ENCODE assay signal across 24 mouse cellular contexts in the genomic region with DNA sequence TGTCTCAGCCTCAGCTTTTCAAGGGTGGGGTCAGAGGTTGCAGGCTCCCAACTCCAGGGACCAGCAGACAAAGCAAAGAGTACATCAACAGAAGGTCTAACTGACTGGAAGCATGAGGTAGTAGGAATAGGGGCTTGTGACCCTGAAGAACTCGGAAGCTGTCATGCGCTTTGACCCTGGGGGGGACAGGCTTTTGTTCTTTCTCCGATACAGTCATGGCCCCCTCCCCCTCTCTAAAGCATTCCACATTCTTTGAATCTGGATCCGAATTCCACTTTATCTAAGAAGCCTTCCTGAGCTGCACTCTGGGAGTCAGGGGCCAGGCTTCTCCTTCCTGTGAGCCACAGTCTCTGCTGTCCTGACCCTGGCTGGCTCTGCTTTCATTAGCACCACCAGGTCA. TPM values are rescaled to one million over a fixed set of nuclear protein-coding genes. Genes with fewer than 3 reads are reported as not detected.
DNase-seq lines count a peak whose midpoint lies in the region; ATAC-seq and TF ChIP-seq lines count a peak whose summit lies in the region.
"Had no signal": no experiment of that assay in that cellular context is flagged by ENCODE, and none has a peak within 500 bp of the region (broad histone marks: within the 10 kb centered on the region; RNA-seq: fewer than 3 reads in every experiment).

No protein-coding gene starts in this region.

- H3K36me3 ChIP-seq in heart, embryonic 11.5 days (ENCODE audit: control insufficient read depth, insufficient read depth, low read length), result no peaks in the 10 kb centered on the region
- H3K36me3 ChIP-seq in heart, embryonic 16.5 days (ENCODE audit: control insufficient read depth, insufficient read depth), result no peaks in the 10 kb centered on the region
- H3K36me3 ChIP-seq in heart, adult 2 months (ENCODE audit: control insufficient read depth, insufficient read depth, low read length), result no peaks in the 10 kb centered on the region
- no peaks in the 10 kb centered on the region for H3K36me3 ChIP-seq in liver, embryonic 16.5 days (ENCODE audit: control insufficient read depth, insufficient read depth)
- no peaks in the 10 kb centered on the region for H3K36me3 ChIP-seq in liver, embryonic 12.5 days
- no peaks in the 10 kb centered on the region for H3K36me3 ChIP-seq in liver, postnatal 0 days (replicated peaks; ENCODE audit: insufficient read depth, low read length)
- H3K36me3 ChIP-seq: embryonic facial prominence, embryonic 12.5 days; forebrain, embryonic 15.5 days; hindbrain, embryonic 15.5 days had no signal

- no peaks in the 10 kb centered on the region for H3K79me2 ChIP-seq in heart, adult 2 months (replicated peaks; ENCODE audit: control insufficient read depth, insufficient read depth, low read length)

- no peak for TF ChIP-seq EP300 in heart, adult 2 months (IDR thresholded peaks at IDR 0.05; ENCODE audit: insufficient read depth, low read depth, low read length)
- TF ChIP-seq EP300 in liver, postnatal 0 days (IDR thresholded peaks at IDR 0.05; ENCODE audit: low read depth), result no peak

- no peak for TF ChIP-seq CTCF in heart, adult 2 months (IDR thresholded peaks at IDR 0.05)
- no peak for TF ChIP-seq CTCF in liver, postnatal 0 days (IDR thresholded peaks at IDR 0.05; ENCODE audit: low read depth)

- DNase-seq in heart, adult 18-20 months, result no peak
- no peak for DNase-seq in heart, adult 2 months
- DNase-seq in liver, postnatal 0 days, result no peak
- no peak for DNase-seq in adrenal gland, postnatal 36 days
- DNase-seq: adrenal gland, postnatal 10 days; cerebellum, adult 11-12 months; cerebellum, adult 9-10 months; cerebellum, postnatal 25 days; gastrocnemius, postnatal 10 days; heart, postnatal 36 days; kidney, adult 8-10 months had no signal

- ATAC-seq in heart, embryonic 11.5 days (replicated peaks; ENCODE audit: insufficient number of reproducible peaks, low FRiP score, low TSS enrichment), result peak; percentile 31; the same call in 1 of the 2 replicates
- 0 out of 2 replicates have a peak, but pooled peaks have one; percentile 49 for ATAC-seq in heart, embryonic 16.5 days (replicated peaks; ENCODE audit: extremely low read depth, insufficient read depth, low FRiP score)
- 0 out of 2 replicates have a peak, but pooled peaks have one; percentile 7 for ATAC-seq in liver, embryonic 16.5 days (ENCODE audit: low read depth)
- no peak for ATAC-seq in liver, embryonic 12.5 days
- ATAC-seq in liver, postnatal 0 days, result peak; percentile 12; the same call in 1 of the 2 replicates
- ATAC-seq: forebrain, embryonic 15.5 days; intestine, embryonic 16.5 days had no signal

- no peaks in the 10 kb centered on the region for H3K27me3 ChIP-seq in heart, embryonic 11.5 days (ENCODE audit: control insufficient read depth, insufficient read depth, low read length)
- peaks cover 2% of the 10 kb centered on the region; the same call in 1 of the 2 replicates for H3K27me3 ChIP-seq in heart, embryonic 16.5 days (ENCODE audit: control insufficient read depth, insufficient read depth, low read length)
- no peaks in the 10 kb centered on the region for H3K27me3 ChIP-seq in heart, adult 2 months (ENCODE audit: control insufficient read depth, insufficient read depth, low read length)
- peaks cover 11% of the 10 kb centered on the region for H3K27me3 ChIP-seq in liver, embryonic 16.5 days (ENCODE audit: control insufficient read depth, insufficient read depth, low read depth, low read length)
- H3K27me3 ChIP-seq in liver, embryonic 12.5 days (replicated peaks), result peaks cover 40% of the 10 kb centered on the region
- H3K27me3 ChIP-seq in liver, postnatal 0 days (ENCODE audit: insufficient read depth, low read length), result peaks cover 11% of the 10 kb centered on the region

- peaks cover 14% of the 10 kb centered on the region for H3K4me1 ChIP-seq in heart, embryonic 11.5 days (ENCODE audit: control insufficient read depth, insufficient read depth, low read length)
- peaks cover 11% of the 10 kb centered on the region; the same call in 1 of the 2 replicates for H3K4me1 ChIP-seq in heart, embryonic 16.5 days (ENCODE audit: control insufficient read depth, insufficient read depth, low read length)
- no peaks in the 10 kb centered on the region for H3K4me1 ChIP-seq in heart, adult 2 months (ENCODE audit: control insufficient read depth, insufficient read depth, low read length)
- no peaks in the 10 kb centered on the region; the same call in 1 of the 2 replicates for H3K4me1 ChIP-seq in liver, embryonic 16.5 days (ENCODE audit: control insufficient read depth, low read depth, low read length)
- H3K4me1 ChIP-seq in liver, embryonic 12.5 days, result peaks cover 8% of the 10 kb centered on the region; the same call in 1 of the 2 replicates
- peaks cover 5% of the 10 kb centered on the region; the same call in 1 of the 2 replicates for H3K4me1 ChIP-seq in liver, postnatal 0 days (ENCODE audit: insufficient read depth)

- WGBS in heart, embryonic 11.5 days (ENCODE audit: insufficient replicate concordance), result 21% methylated on average over 4 of the region's 4 CpGs
- 31% methylated on average over 4 of the region's 4 CpGs for WGBS in heart, embryonic 16.5 days
- 50% methylated on average over 4 of the region's 4 CpGs for WGBS in heart, adult 2 months
- WGBS in liver, embryonic 16.5 days (ENCODE audit: insufficient replicate concordance), result 51% methylated on average over 4 of the region's 4 CpGs
- WGBS in liver, embryonic 12.5 days (ENCODE audit: insufficient replicate concordance), result 40% methylated on average over 4 of the region's 4 CpGs
- 56% methylated on average over 4 of the region's 4 CpGs for WGBS in liver, postnatal 0 days (ENCODE audit: insufficient replicate concordance)

- H3K27ac ChIP-seq in heart, embryonic 11.5 days (ENCODE audit: low read depth, low read length), result no peak overlapping the region
- H3K27ac ChIP-seq in heart, embryonic 16.5 days (ENCODE audit: low read length), result no peak overlapping the region
- H3K27ac ChIP-seq in heart, adult 2 months, result no peak overlapping the region
- no peak overlapping the region for H3K27ac ChIP-seq in liver, embryonic 16.5 days (ENCODE audit: low read length)
- no peak overlapping the region for H3K27ac ChIP-seq in liver, embryonic 12.5 days
- H3K27ac ChIP-seq in liver, postnatal 0 days (ENCODE audit: low read depth), result no peak overlapping the region
- H3K27ac ChIP-seq: embryonic facial prominence, embryonic 12.5 days; forebrain, embryonic 15.5 days; hindbrain, embryonic 15.5 days had no signal

- H3K4me2 ChIP-seq in heart, embryonic 11.5 days, result no peak overlapping the region
- no peak overlapping the region for H3K4me2 ChIP-seq in heart, embryonic 16.5 days (ENCODE audit: low read depth, low read length)
- no peak overlapping the region for H3K4me2 ChIP-seq in liver, embryonic 16.5 days (ENCODE audit: low read depth, low read length)
- H3K4me2 ChIP-seq in liver, embryonic 12.5 days, result no peak overlapping the region
- H3K4me2 ChIP-seq in liver, postnatal 0 days (ENCODE audit: low read depth, low read length), result no peak overlapping the region
- H3K4me2 ChIP-seq: embryonic facial prominence, embryonic 12.5 days; forebrain, embryonic 15.5 days; hindbrain, embryonic 15.5 days had no signal

- TF ChIP-seq POLR2A in heart, adult 2 months (IDR thresholded peaks at IDR 0.05; ENCODE audit: insufficient read depth, low read depth, low read length), result no peak

- intact Hi-C loops in heart, adult 2 months (cut with DNase I), result no loop called here

- no peaks in the 10 kb centered on the region for H3K9me3 ChIP-seq in heart, embryonic 11.5 days (replicated peaks; ENCODE audit: control insufficient read depth, low read length)
- H3K9me3 ChIP-seq in heart, embryonic 16.5 days (replicated peaks; ENCODE audit: control insufficient read depth, low read length), result no peaks in the 10 kb centered on the region
- H3K9me3 ChIP-seq in liver, embryonic 16.5 days (replicated peaks; ENCODE audit: control insufficient read depth, low read length), result no peaks in the 10 kb centered on the region
- H3K9me3 ChIP-seq in liver, embryonic 12.5 days (replicated peaks), result no peaks in the 10 kb centered on the region
- H3K9me3 ChIP-seq in liver, postnatal 0 days (ENCODE audit: low read length), result no peaks in the 10 kb centered on the region
- H3K9me3 ChIP-seq: embryonic facial prominence, embryonic 12.5 days; forebrain, embryonic 15.5 days; hindbrain, embryonic 15.5 days had no signal

- H3K4me3 ChIP-seq in heart, embryonic 11.5 days (ENCODE audit: low read depth, low read length), result no peak overlapping the region
- H3K4me3 ChIP-seq in heart, embryonic 16.5 days (ENCODE audit: low read length), result no peak overlapping the region
- no peak overlapping the region for H3K4me3 ChIP-seq in heart, adult 2 months
- H3K4me3 ChIP-seq in liver, embryonic 16.5 days (ENCODE audit: low read depth, low read length), result no peak overlapping the region
- H3K4me3 ChIP-seq in liver, embryonic 12.5 days, result no peak overlapping the region
- no peak overlapping the region for H3K4me3 ChIP-seq in liver, postnatal 0 days (ENCODE audit: low read depth, low read length)
- H3K4me3 ChIP-seq: embryonic facial prominence, embryonic 12.5 days; forebrain, embryonic 15.5 days; hindbrain, embryonic 15.5 days had no signal

- H3K9ac ChIP-seq in heart, embryonic 11.5 days (ENCODE audit: low read depth, low read length), result no peak overlapping the region
- no peak overlapping the region for H3K9ac ChIP-seq in heart, embryonic 16.5 days (ENCODE audit: low read length)
- H3K9ac ChIP-seq in heart, adult 2 months (ENCODE audit: low read depth, low read length), result no peak overlapping the region
- H3K9ac ChIP-seq in liver, embryonic 16.5 days (ENCODE audit: low read depth, low read length), result no peak overlapping the region
- H3K9ac ChIP-seq in liver, embryonic 12.5 days, result no peak overlapping the region
- H3K9ac ChIP-seq in liver, postnatal 0 days (replicated peaks), result no peak overlapping the region
- H3K9ac ChIP-seq: embryonic facial prominence, embryonic 12.5 days; forebrain, embryonic 15.5 days; hindbrain, embryonic 15.5 days had no signal

RNA-seq across cellular contexts. Expression of a gene that starts 34.8 kb away (rescaled TPM):
- polyA plus RNA-seq in heart, embryonic 11.5 days (2014; fragmentation: Nextera tagmentation; extraction: Ambion mirVana), result 0.10 and 0.43 TPM in 2 replicates
- 1 to 10 TPM; 1.9 to 2.0 TPM for total RNA-seq in heart, adult 18-20 months (2021)
- polyA plus RNA-seq in heart, embryonic 16.5 days (2015; fragmentation: Nextera tagmentation; extraction: Ambion mirVana), result 2.3 and 2.4 TPM in 2 replicates
- total RNA-seq in heart, adult 2 months (2021), result 1 to 10 TPM; 2.1 to 3.2 TPM
- 5.8 and 7.0 TPM in 2 replicates for polyA plus RNA-seq in heart, adult 2 months (2012; rRNA removed)
- polyA plus RNA-seq in liver, embryonic 16.5 days (2015; fragmentation: Nextera tagmentation; extraction: Ambion mirVana), result not detected in 2 replicates
- polyA plus RNA-seq in liver, embryonic 12.5 days (2016; fragmentation: Nextera tagmentation; extraction: Ambion mirVana), result 0.10 TPM in 2 replicates
- not detected in 2 replicates for polyA plus RNA-seq in liver, postnatal 0 days (2015; fragmentation: Nextera tagmentation; extraction: Ambion mirVana)
- total RNA-seq in adrenal gland, postnatal 36 days (2021), result not detected
- total RNA-seq: ES-E14 had no signal
- polyA plus RNA-seq: forebrain, embryonic 11.5 days; forebrain, embryonic 15.5 days had no signal

RNA-seq across cellular contexts. Expression of a gene that starts 37.8 kb away (rescaled TPM):
- 13.2 and 14.5 TPM in 2 replicates for polyA plus RNA-seq in heart, embryonic 11.5 days (2014; fragmentation: Nextera tagmentation; extraction: Ambion mirVana)
- 1 to 10 TPM; 4.3 to 6.5 TPM for total RNA-seq in heart, adult 18-20 months (2021)
- 14.9 and 15.0 TPM in 2 replicates for polyA plus RNA-seq in heart, embryonic 16.5 days (2015; fragmentation: Nextera tagmentation; extraction: Ambion mirVana)
- total RNA-seq in heart, adult 2 months (2021), result 1 to 10 TPM; 5.6 to 7.3 TPM
- polyA plus RNA-seq in heart, adult 2 months (2012; rRNA removed), result 7.2 and 15.1 TPM in 2 replicates
- polyA plus RNA-seq in liver, embryonic 16.5 days (2015; fragmentation: Nextera tagmentation; extraction: Ambion mirVana), result 0.47 and 0.49 TPM in 2 replicates
- 0.72 and 1.3 TPM in 2 replicates for polyA plus RNA-seq in liver, embryonic 12.5 days (2016; fragmentation: Nextera tagmentation; extraction: Ambion mirVana)
- 0.05 and 0.11 TPM in 2 replicates for polyA plus RNA-seq in liver, postnatal 0 days (2015; fragmentation: Nextera tagmentation; extraction: Ambion mirVana)
- 1 to 10 TPM; 3.6 to 6.0 TPM for total RNA-seq in adrenal gland, postnatal 36 days (2021)

RNA-seq across cellular contexts. Expression of a gene that starts 52.1 kb away (rescaled TPM):
- not detected in 2 replicates for polyA plus RNA-seq in heart, embryonic 11.5 days (2014; fragmentation: Nextera tagmentation; extraction: Ambion mirVana)
- total RNA-seq in heart, adult 18-20 months (2021), result not detected
- not detected in 2 replicates for polyA plus RNA-seq in heart, embryonic 16.5 days (2015; fragmentation: Nextera tagmentation; extraction: Ambion mirVana)
- total RNA-seq in heart, adult 2 months (2021), result not detected
- not detected in 2 replicates for polyA plus RNA-seq in heart, adult 2 months (2012; rRNA removed)
- polyA plus RNA-seq in liver, embryonic 16.5 days (2015; fragmentation: Nextera tagmentation; extraction: Ambion mirVana), result not detected in 2 replicates
- polyA plus RNA-seq in liver, embryonic 12.5 days (2016; fragmentation: Nextera tagmentation; extraction: Ambion mirVana), result not detected in 2 replicates
- 0.19 TPM in 1 of 2 replicates, not detected in the other for polyA plus RNA-seq in liver, postnatal 0 days (2015; fragmentation: Nextera tagmentation; extraction: Ambion mirVana)
- total RNA-seq in adrenal gland, postnatal 36 days (2021), result not detected
- total RNA-seq: adrenal gland, postnatal 10 days; ES-E14; gastrocnemius, postnatal 10 days; heart, postnatal 36 days had no signal
- polyA plus RNA-seq: C2C12; cortical plate, adult 2 months; embryonic facial prominence, embryonic 12.5 days; forebrain, embryonic 11.5 days; forebrain, embryonic 15.5 days; hindbrain, embryonic 11.5 days; hindbrain, embryonic 15.5 days; intestine, embryonic 16.5 days had no signal

RNA-seq across cellular contexts. Expression of a gene that starts 54.8 kb away (rescaled TPM):
- polyA plus RNA-seq in heart, embryonic 11.5 days (2014; fragmentation: Nextera tagmentation; extraction: Ambion mirVana), result 49.2 and 49.4 TPM in 2 replicates
- total RNA-seq in heart, adult 18-20 months (2021), result 100 to 1,000 TPM; 107 to 117 TPM
- 57.3 and 58.8 TPM in 2 replicates for polyA plus RNA-seq in heart, embryonic 16.5 days (2015; fragmentation: Nextera tagmentation; extraction: Ambion mirVana)
- 100 to 1,000 TPM; 103 to 131 TPM for total RNA-seq in heart, adult 2 months (2021)
- 97.7 and 101 TPM in 2 replicates for polyA plus RNA-seq in heart, adult 2 months (2012; rRNA removed)
- polyA plus RNA-seq in liver, embryonic 16.5 days (2015; fragmentation: Nextera tagmentation; extraction: Ambion mirVana), result 8.1 and 8.9 TPM in 2 replicates
- polyA plus RNA-seq in liver, embryonic 12.5 days (2016; fragmentation: Nextera tagmentation; extraction: Ambion mirVana), result 12.9 and 13.4 TPM in 2 replicates
- polyA plus RNA-seq in liver, postnatal 0 days (2015; fragmentation: Nextera tagmentation; extraction: Ambion mirVana), result 18.4 and 22.7 TPM in 2 replicates
- 100 to 1,000 TPM in 1 of 2 experiments, 10 to 100 TPM in 1; 98.6 to 132 TPM for total RNA-seq in adrenal gland, postnatal 36 days (2021)
